ENCODE assay signal across 26 mouse cellular contexts in genomic region chr1:60572699-60573098, GRCm38 (mm10). TPM values are rescaled to one million over a fixed set of nuclear protein-coding genes. Genes with fewer than 3 reads are reported as not detected.
DNase-seq lines count a peak whose midpoint lies in the region; ATAC-seq and TF ChIP-seq lines count a peak whose summit lies in the region.
"Had no signal": no experiment of that assay in that cellular context is flagged by ENCODE, and none has a peak within 500 bp of the region (broad histone marks: within the 10 kb centered on the region; RNA-seq: fewer than 3 reads in every experiment).

No protein-coding gene starts in this region.

- TF ChIP-seq CTCF in Patski (IDR thresholded peaks at IDR 0.05), result no peak

- no peaks in the 10 kb centered on the region for H3K36me3 ChIP-seq in intestine, embryonic 16.5 days (ENCODE audit: control insufficient read depth, insufficient read depth, low read length)
- H3K36me3 ChIP-seq in intestine, embryonic 15.5 days, result no peaks in the 10 kb centered on the region
- no peaks in the 10 kb centered on the region for H3K36me3 ChIP-seq in hindbrain, embryonic 14.5 days (replicated peaks; ENCODE audit: control insufficient read depth, insufficient read depth)
- H3K36me3 ChIP-seq: embryonic facial prominence, embryonic 15.5 days; forebrain, embryonic 12.5 days; heart, embryonic 10.5 days; hindbrain, embryonic 12.5 days; kidney, embryonic 15.5 days; limb, embryonic 13.5 days; lung, embryonic 15.5 days; midbrain, embryonic 10.5 days; neural tube, embryonic 13.5 days had no signal

- in situ Hi-C loops in Patski (cut with MboI; ENCODE audit: low pct_unique_long_range_greater_than_20kb), result loop anchor here (25.0 kb wide), 1 partner anchor 290 kb away; no protein-coding TSS in a partner anchor

- H3K9me3 ChIP-seq in intestine, embryonic 16.5 days (ENCODE audit: control insufficient read depth, low read length), result no peaks in the 10 kb centered on the region
- H3K9me3 ChIP-seq in intestine, embryonic 15.5 days, result no peaks in the 10 kb centered on the region
- H3K9me3 ChIP-seq in hindbrain, embryonic 14.5 days (ENCODE audit: control insufficient read depth, low read length), result no peaks in the 10 kb centered on the region
- H3K9me3 ChIP-seq: embryonic facial prominence, embryonic 15.5 days; forebrain, embryonic 12.5 days; heart, embryonic 10.5 days; hindbrain, embryonic 12.5 days; kidney, embryonic 15.5 days; limb, embryonic 13.5 days; lung, embryonic 15.5 days; midbrain, embryonic 10.5 days; neural tube, embryonic 13.5 days had no signal

- WGBS in intestine, embryonic 16.5 days, result 62% methylated on average over 3 of the region's 3 CpGs
- WGBS in intestine, embryonic 15.5 days, result 63% methylated on average over 3 of the region's 3 CpGs
- WGBS in hindbrain, embryonic 14.5 days, result 77% methylated on average over 3 of the region's 3 CpGs

- H3K27me3 ChIP-seq in intestine, embryonic 16.5 days (replicated peaks; ENCODE audit: control insufficient read depth, insufficient read depth, low read length), result no peaks in the 10 kb centered on the region
- H3K27me3 ChIP-seq in intestine, embryonic 15.5 days (replicated peaks), result no peaks in the 10 kb centered on the region
- H3K27me3 ChIP-seq in Patski, result no peaks in the 10 kb centered on the region
- no peaks in the 10 kb centered on the region for H3K27me3 ChIP-seq in hindbrain, embryonic 14.5 days (ENCODE audit: control insufficient read depth, insufficient read depth, low read length)
- H3K27me3 ChIP-seq: embryonic facial prominence, embryonic 15.5 days; hindbrain, embryonic 12.5 days; kidney, embryonic 15.5 days; limb, embryonic 13.5 days; lung, embryonic 15.5 days; neural tube, embryonic 13.5 days had no signal

- H3K9ac ChIP-seq in intestine, embryonic 16.5 days (ENCODE audit: low read depth, low read length), result no peak overlapping the region
- no peak overlapping the region for H3K9ac ChIP-seq in intestine, embryonic 15.5 days
- H3K9ac ChIP-seq in hindbrain, embryonic 14.5 days, result no peak overlapping the region
- H3K9ac ChIP-seq: embryonic facial prominence, embryonic 15.5 days; forebrain, embryonic 12.5 days; hindbrain, embryonic 12.5 days; kidney, embryonic 15.5 days; limb, embryonic 13.5 days; lung, embryonic 15.5 days; neural tube, embryonic 13.5 days had no signal

- peak; percentile 7 for DNase-seq in 3T3-L1 (ENCODE audit: low read depth, low spot score)
- DNase-seq in Patski (ENCODE audit: low read depth, low spot score), result no peak
- peak; percentile 16 for DNase-seq in adrenal gland, postnatal 25 days
- DNase-seq in adipocyte (ENCODE audit: low spot score), result no peak
- DNase-seq in hindbrain, embryonic 14.5 days (ENCODE audit: low spot score), result no peak
- DNase-seq: B cell, adult 2 months; cerebellum, adult 18-20 months; cerebellum, postnatal 10 days; gastrocnemius, postnatal 14 days; heart, postnatal 36 days; kidney, adult 18-20 months; kidney, postnatal 36 days; right cerebral cortex, postnatal 14 days; thymus, postnatal 14 days had no signal

- H3K27ac ChIP-seq in intestine, embryonic 16.5 days (ENCODE audit: low read length), result no peak overlapping the region
- no peak overlapping the region for H3K27ac ChIP-seq in intestine, embryonic 15.5 days
- no peak overlapping the region for H3K27ac ChIP-seq in hindbrain, embryonic 14.5 days
- H3K27ac ChIP-seq: embryonic facial prominence, embryonic 15.5 days; forebrain, embryonic 12.5 days; heart, embryonic 10.5 days; hindbrain, embryonic 12.5 days; kidney, embryonic 15.5 days; limb, embryonic 13.5 days; lung, embryonic 15.5 days; midbrain, embryonic 10.5 days; neural tube, embryonic 13.5 days had no signal

- H3K4me2 ChIP-seq in intestine, embryonic 16.5 days (ENCODE audit: low read depth, low read length), result no peak overlapping the region
- no peak overlapping the region for H3K4me2 ChIP-seq in intestine, embryonic 15.5 days (replicated peaks)
- no peak overlapping the region for H3K4me2 ChIP-seq in hindbrain, embryonic 14.5 days (replicated peaks)
- H3K4me2 ChIP-seq: embryonic facial prominence, embryonic 15.5 days; forebrain, embryonic 12.5 days; hindbrain, embryonic 12.5 days; kidney, embryonic 15.5 days; limb, embryonic 13.5 days; liver, embryonic 11.5 days; lung, embryonic 15.5 days; neural tube, embryonic 13.5 days had no signal

- POLR2A ChIA-PET in Patski (lab: Charles Lee), result no interaction called here

- ATAC-seq in intestine, embryonic 16.5 days, result 0 out of 2 replicates have a peak, but pooled peaks have one; percentile 42
- no peak for ATAC-seq in intestine, embryonic 15.5 days
- peak; percentile 31 for ATAC-seq in Patski
- ATAC-seq in hindbrain, embryonic 14.5 days (ENCODE audit: low FRiP score), result no peak

- H3K4me1 ChIP-seq in intestine, embryonic 16.5 days (ENCODE audit: control insufficient read depth, insufficient read depth, low read length), result no peaks in the 10 kb centered on the region
- no peaks in the 10 kb centered on the region for H3K4me1 ChIP-seq in intestine, embryonic 15.5 days (replicated peaks)
- H3K4me1 ChIP-seq in hindbrain, embryonic 14.5 days (replicated peaks; ENCODE audit: control insufficient read depth, insufficient read depth, low read length), result no peaks in the 10 kb centered on the region
- H3K4me1 ChIP-seq: forebrain, embryonic 12.5 days; hindbrain, embryonic 12.5 days; kidney, embryonic 15.5 days; limb, embryonic 13.5 days; neural tube, embryonic 13.5 days had no signal

- no peak overlapping the region for H3K4me3 ChIP-seq in intestine, embryonic 16.5 days (ENCODE audit: low read length)
- no peak overlapping the region for H3K4me3 ChIP-seq in intestine, embryonic 15.5 days (replicated peaks)
- H3K4me3 ChIP-seq in hindbrain, embryonic 14.5 days (replicated peaks; ENCODE audit: low read length), result no peak overlapping the region
- H3K4me3 ChIP-seq: embryonic facial prominence, embryonic 15.5 days; forebrain, embryonic 12.5 days; heart, embryonic 10.5 days; hindbrain, embryonic 12.5 days; kidney, embryonic 15.5 days; limb, embryonic 13.5 days; lung, embryonic 15.5 days; midbrain, embryonic 10.5 days; neural tube, embryonic 13.5 days had no signal

- CTCF ChIA-PET in Patski (lab: Charles Lee), result no interaction called here

RNA-seq across cellular contexts. Expression of gene Raph1, which starts 5.8 kb away (rescaled TPM):
- polyA plus RNA-seq in intestine, embryonic 16.5 days (2015; fragmentation: Nextera tagmentation; extraction: Ambion mirVana), result 20.2 TPM in 2 replicates
- polyA plus RNA-seq in intestine, embryonic 15.5 days (2015; fragmentation: Nextera tagmentation; extraction: Ambion mirVana), result 26.5 and 28.6 TPM in 2 replicates
- polyA plus RNA-seq in Patski (2021), result 8.5 TPM
- total RNA-seq in adrenal gland, postnatal 25 days (2021), result 89.9 and 119 TPM in 2 replicates
- polyA plus RNA-seq in hindbrain, embryonic 14.5 days (2014; fragmentation: Nextera tagmentation; extraction: Ambion mirVana), result 34.9 and 36.7 TPM in 2 replicates

Comparison
In these comparisons a context has a peak if more than half of its experiments do, and no peak if none do; other contexts are left out.
1. ATAC-seq: peak in intestine, embryonic 16.5 days (single experiment) and Patski (single experiment); none in intestine, embryonic 15.5 days (single experiment) and hindbrain, embryonic 14.5 days (single experiment).
2. DNase-seq: peak in 3T3-L1 (single experiment) and adrenal gland, postnatal 25 days (single experiment); none in Patski (single experiment), adipocyte (single experiment) and hindbrain, embryonic 14.5 days (single experiment).